Mouse (Mus musculus) cerebellum, adult 2 months (tissue): ENCODE data around the gene Cd86.

Experiments used
- CTCF ChIP-seq: fragments of 200-500 bp; IDR thresholded peaks from 2 replicates; pipeline ENCODE4 v1.5.1; 2011; ENCODE audit warnings: low read depth, mild to moderate bottlenecking, control low read depth, low read length, moderate library complexity, borderline replicate concordance; ENCODE audit not compliant: insufficient read depth
- POLR2A ChIP-seq: fragments of 200-500 bp; IDR thresholded peaks from 2 replicates; pipeline ENCODE4 v1.6.1; 2011; ENCODE audit warnings: low read length, control low read depth, borderline replicate concordance; ENCODE audit not compliant: insufficient read depth

DNA sequence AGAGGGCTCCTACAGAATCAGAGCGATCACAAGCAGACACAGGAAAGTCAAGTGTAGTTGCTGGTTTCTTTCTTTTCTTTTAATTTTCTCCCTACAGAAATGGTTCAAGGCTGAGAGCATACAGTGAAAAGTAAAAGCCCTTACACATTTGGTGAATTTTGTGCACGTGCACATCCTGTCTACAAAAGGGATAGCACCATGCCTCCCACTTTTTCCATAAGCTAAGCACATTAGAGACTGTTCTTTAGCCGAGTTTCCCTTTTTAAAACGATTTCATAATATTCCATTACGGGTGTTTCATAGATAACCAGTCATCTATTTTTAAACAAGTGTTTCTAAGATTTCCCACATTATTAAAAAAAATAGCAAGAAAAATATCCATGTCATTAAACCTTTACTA is 2.4 kb downstream of the Cd86 start:
- no peak for TF ChIP-seq CTCF
- no peak for TF ChIP-seq POLR2A
